Mouse (Mus musculus): ENCODE results near the gene Fam131a.

The Fam131a gene

GRCm38 (mm10) chr16:20695622-20696323 lies 2.7 kb downstream of the Fam131a start:
- DNase-seq (ENCODE audit: low spot score in 2 of 2) = peak; percentile 86 to 90

DNA sequence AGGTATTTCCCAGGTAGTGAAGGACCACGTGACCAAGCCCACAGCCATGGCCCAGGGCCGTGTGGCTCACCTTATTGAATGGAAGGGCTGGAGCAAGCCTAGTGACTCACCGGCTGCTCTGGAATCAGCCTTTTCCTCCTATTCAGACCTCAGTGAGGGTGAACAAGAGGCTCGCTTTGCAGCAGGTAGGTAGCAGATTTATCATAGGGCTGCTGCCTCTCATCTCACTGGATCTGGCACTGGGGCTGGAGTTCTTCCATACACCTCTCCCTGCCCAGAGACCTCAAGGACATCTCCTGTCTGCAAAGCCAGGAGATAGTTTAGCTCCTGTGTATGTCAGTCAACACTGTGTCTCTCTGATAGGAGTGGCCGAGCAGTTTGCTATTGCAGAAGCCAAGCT lies 6.2 kb downstream of the Fam131a start:
- no peak for DNase-seq (ENCODE audit: low spot score in 2 of 2)

DNA sequence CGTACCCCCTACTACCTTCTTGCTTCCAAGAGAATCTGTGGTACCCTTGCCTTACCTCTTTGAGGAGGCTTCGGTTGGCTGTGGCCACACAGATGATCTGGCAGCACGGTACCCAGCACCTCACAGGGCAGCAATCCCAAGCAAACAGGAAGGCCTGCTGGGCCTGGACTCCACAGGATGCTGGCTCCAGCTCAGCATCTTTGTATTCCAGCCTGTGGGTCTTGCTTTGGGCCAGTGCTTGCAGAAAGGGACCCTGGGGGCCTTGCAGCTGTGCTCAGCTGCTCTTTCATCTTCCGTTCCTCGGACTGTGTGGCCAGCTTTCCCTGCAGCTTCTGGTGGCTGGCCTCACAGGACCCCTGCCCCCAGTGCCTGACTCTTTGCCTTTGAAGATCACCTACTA lies 7.0 kb downstream of the Fam131a start:
- DNase-seq (ENCODE audit: low spot score in 2 of 2) = no peak

GRCm38 (mm10) chr16:20701316-20701715 lies 8.3 kb downstream of the Fam131a start:
- no peak for DNase-seq (ENCODE audit: low spot score in 2 of 2)

DNA sequence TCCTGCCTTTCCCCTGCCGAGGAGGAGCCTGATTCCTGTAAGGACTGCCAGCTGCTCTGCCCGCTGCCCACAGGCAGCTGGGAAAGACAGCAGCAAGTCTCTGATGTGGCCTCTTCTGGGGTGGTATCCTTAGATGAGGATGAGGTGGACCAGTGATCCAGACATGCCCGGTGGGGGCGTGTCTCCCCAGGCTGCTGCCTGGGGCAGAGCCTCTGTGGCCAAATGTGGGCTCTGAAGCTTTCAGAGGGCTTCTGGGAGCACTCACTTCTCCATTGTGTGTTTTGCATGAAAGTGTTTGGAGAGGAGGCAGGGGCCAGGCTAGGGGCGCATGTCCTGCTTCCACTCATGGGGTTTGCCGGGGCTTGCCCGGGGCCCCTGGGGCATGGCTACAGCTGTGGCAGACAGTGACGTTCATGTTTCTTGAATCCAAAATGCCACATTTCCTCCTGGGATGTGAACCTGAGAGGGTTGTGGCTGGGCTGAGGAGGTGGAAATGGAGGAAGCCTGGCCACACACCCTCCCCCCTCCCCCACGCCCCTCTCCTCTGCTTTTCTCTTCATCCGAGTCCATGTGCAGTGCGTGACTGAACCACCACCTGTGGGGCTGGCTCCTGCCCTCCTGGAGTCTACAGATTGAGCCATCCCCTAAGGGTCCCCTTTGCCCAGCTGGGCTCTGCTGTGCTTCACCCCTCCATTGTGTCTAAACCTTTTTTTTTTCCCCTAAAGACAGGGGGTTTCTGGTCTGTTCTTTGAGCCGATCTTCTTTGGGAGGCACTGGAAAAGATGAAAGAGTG lies 8.9 kb downstream of the Fam131a start:
- DNase-seq (ENCODE audit: low spot score in 2 of 2) = no peak

- DNase-seq (ENCODE audit: low spot score in 2 of 2) = peak; percentile 63 to 77
Measured at GRCm38 (mm10) chr16:20702522-20702893, 9.5 kb downstream of the Fam131a start.

DNA sequence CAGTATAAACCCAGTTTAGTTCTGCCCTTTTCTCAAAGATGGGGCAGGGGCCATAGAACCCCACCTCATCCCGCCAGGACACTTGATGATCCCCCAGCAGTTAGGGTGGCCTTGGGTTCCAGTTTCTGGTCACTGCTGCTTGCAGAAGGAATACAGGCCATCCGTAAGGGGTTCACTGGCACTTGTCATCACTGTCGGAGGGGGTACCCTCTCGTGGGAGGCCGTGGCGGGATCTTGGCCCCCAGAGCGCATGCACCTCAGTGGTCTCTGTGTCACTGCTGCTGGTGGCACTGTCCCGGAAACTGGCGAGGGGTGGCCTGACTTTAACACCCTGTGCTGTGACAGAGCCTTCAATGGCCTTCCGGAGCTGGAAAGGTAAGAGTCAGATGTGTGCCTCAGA lies 10.0 kb downstream of the Fam131a start:
- DNase-seq (ENCODE audit: low spot score in 2 of 2) = no peak

GRCm38 (mm10) chr16:20703699-20704400 lies 10.8 kb downstream of the Fam131a start:
- no peak for DNase-seq (ENCODE audit: low spot score in 2 of 2)

DNA sequence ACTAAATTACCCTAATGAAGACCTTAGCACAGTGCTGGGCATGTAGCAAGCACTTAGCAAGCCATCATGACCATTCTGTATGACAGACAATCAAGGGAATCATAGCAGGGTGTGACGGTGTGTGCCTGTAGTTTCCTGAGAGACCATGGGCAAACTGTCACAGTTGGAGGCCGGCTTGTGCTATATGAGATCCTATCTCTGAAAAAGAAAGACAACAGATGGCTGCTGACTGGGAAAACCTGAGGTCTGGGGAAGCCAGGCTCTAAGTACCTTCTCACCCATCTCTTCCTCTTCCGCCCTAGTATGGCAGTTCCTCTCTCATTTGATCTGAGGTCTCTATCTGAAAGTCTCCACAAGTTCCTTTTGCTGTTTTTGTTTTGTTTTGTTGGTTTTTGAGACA lies 12.7 kb downstream of the Fam131a start:
- no peak for DNase-seq (ENCODE audit: low spot score in 2 of 2)

DNA sequence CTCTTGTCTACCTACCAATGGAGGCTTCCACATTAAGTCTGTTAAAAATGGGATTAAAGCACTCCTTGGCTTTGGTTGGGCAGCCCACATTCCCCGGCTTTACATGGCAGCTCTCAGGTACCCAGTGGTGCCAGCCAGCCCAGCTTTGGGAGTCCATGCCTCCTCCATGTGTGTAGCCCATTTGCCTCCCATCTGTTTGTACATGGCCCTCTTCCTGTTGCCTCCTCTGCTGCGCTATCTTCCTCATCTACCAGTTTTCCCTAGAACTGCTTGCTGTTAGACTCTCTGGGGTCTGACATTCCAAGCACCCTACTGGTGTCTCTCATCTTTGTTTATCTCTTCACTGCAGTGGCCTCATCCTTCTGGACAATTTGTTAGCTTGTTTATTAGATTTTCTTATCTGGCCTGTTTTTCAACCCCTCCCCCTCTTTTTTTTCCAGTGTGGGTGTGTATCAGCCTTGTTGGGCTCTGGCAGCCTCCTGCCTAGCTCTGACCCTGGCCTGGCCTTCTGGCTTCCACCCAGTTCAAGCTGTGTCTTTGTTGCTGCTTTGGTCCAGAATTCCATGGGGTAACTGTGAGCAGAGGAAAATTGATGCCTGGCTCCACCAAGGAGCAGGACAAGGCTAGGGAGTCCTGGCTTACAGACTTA lies 13.5 kb downstream of the Fam131a start:
- DNase-seq (ENCODE audit: low spot score in 2 of 2) = no peak

DNA sequence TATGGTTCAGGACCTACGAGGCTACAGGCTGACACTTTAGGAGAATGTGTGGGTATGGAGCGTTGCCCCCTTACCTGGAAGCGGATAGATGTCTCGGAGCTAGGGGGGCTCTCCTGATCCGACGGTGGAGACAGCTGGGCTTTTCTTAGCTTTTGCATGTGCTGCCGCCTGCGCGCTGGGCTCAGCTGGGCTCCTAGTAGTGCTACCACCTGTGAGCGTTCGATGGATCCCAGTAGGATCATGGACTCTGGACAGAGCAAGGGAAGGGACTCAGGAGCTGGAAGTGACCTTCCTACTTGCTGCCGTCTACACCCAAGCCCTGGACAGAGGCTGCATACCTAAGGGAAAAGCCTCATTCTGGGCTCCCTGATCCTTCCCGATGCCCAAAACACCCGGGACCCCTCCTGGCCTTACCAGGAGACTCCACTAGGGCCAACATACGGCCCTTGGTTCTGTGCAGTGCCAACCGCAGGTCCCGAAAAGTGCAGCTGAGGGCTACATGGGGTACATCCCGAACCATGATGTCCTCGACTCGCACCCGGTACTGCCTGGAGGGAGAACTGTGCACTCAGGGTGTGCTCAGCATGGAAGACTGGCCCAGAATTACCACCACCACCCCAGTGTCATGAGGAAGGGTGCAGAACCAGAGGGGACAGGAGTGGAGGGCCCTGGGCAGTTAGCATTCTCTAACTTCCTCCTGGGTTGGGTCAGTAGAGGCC lies 15.3 kb downstream of the Fam131a start:
- DNase-seq (ENCODE audit: low spot score in 2 of 2) = no peak

GRCm38 (mm10) chr16:20708939-20709734 lies 16.1 kb downstream of the Fam131a start:
- DNase-seq (ENCODE audit: low spot score in 2 of 2) = peak in 1 of 2 experiments; percentile 73

GRCm38 (mm10) chr16:20710370-20710769 lies 17.3 kb downstream of the Fam131a start:
- DNase-seq (ENCODE audit: low spot score in 2 of 2) = no peak

DNA sequence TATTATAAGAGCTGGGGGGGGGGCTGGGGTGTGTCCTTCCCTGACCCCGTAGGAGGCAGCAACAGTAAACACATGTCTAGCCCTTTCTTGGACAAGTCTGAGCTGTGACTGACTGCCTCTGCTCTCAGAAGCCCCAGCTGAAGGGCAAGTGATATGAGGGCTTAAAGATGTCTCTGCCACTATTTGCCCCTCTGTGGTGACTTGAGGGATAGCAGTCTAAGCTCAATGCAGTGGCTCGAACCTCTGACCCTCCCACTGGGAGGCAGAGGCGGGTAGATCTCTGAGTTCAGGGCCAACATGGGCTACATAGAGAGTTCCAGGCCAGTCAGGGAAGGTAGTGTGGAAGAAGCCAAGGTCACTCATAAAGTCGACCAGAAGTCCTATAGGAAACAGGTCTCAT lies 17.8 kb downstream of the Fam131a start:
- no peak for DNase-seq (ENCODE audit: low spot score in 2 of 2)

DNA sequence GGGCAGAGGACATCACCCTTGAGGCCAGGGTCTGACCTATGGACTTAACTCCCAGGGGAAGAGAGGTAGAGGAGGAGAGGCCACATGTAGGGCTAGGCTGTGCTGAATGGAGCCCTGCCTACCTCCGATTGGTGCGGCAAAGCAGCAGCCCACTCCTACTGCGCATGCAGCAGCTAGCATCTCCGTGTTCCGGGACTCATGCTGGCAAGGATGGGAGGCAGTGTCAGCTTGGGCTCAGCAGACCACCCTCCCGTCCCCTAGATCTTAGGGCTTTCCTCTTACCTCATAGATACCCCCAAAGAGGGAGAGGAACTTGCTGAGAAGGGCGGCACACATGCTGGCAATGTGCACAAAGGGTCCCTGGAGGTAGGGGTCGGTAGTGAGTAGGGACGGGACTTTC lies 19.1 kb downstream of the Fam131a start:
- DNase-seq (ENCODE audit: low spot score in 2 of 2) = no peak

DNA sequence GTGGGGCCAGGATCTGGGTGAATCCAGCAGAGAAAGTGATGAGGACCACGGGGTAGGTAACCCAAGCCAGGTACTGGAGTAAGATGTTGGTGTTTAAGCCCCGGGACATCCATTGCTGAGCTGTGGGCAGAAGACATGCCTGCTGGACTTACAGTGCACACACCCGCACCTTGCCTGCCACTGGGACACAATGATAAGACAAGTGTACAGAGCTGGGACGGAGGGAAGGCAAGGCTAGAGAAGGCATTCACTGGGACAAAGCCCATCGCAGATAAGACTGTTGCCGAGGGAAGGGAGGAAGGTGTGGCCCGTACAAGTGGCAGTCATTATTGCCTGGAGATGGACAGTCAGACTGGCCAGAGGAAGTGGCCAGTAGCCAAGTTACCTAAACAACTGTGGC lies 19.8 kb downstream of the Fam131a start:
- DNase-seq (ENCODE audit: low spot score in 2 of 2) = no peak

DNA sequence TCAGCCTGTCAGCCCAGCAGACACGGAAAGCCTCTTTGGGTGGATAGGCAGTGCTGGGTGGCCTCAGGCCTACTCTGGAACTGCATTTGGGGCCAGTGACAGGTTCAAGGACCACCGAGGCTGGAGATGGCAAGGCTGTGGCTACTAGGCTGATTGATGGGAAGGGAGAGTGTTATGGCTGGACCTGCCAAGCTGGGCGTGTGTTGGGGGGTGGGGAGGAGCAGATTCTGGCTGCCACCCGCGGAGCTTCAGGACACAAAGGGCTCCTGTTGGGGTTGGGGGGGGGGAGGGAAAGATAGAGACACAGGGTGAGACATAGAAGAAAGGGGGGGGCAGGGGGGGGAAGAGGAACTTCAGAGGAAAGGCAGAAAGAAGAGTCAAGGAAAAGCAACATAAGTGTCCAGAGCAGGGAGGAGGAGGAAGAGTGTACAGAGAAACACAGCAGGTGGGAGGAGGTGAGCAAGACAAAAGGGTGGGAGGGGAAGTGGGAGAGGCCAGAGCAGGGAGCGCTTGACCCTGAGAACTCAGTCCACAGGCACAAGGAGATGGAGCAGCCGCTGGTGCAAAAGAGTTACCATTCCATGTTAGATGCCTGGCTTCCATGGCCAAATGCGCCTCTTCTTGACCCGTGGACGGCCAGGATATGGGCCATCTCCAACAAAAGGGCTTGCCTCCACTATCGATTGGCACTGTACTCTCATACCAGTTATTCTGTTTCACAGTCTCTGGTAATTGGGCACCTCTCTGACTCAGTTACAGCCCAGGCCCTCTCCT lies 21.5 kb downstream of the Fam131a start:
- DNase-seq (ENCODE audit: low spot score in 2 of 2) = no peak

DNA sequence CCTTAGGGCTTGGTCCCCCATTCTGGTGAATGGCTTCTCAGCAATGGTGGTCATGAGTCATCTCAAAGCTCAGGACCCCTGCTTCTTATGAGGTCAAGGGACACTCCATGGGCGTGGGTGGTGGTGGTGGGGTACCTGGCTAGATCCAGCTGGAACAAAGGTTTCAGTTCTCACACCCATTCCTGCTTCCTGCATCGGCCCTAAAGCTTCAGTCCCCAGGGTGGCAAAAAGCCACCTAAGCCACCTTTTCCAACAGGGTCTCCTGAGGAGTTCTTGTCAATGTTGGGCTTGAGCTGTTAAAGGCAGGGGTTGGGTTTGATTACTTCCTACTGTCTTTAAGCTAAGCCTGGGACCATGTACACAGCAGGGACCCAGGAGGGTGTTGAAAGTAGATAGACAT lies 22.1 kb downstream of the Fam131a start:
- DNase-seq (ENCODE audit: low spot score in 2 of 2) = no peak

DNA sequence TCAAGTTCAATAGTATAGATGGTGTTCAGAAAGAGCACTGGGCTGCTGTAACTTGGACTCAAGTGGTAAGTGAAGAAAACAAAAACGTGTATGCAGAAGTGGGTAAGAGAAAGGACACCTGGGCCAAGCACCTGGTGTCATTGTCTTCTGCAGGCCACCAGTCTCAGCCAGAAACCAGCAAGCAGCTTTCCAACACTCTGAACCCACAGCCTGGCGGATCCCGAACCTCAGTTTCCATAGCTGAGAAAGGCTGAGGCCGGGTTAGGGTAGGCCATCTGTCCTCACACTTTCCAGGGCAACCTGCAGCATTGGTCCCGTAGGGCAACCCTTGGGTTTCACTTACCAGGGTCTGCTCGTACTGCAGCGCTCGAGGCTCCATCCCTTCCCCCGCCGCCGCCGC lies 22.5 kb downstream of the Fam131a start:
- DNase-seq (ENCODE audit: low spot score in 2 of 2) = no peak

All from cerebellum, postnatal 4 days (tissue).